Mouse (Mus musculus) megakaryocyte, adult 5-6 weeks (primary cell): ENCODE measurements around the gene Cntrob. TPM values are rescaled to one million over a fixed set of nuclear protein-coding genes. Genes with fewer than 3 reads are reported as not detected.

Experiments used
- ATAC-seq: 2 replicates; pipeline ENCODE4 v1.8.0; 2016; ENCODE audit warnings: mild to moderate bottlenecking, inconsistent platforms; ENCODE audit not compliant: poor library complexity, severe bottlenecking
- total RNA-seq, 2 experiments: library from RNA; stranded (forward) in 1 of 2; stranded (reverse) in 1 of 2; fragments of 153-499, 151-499 nt in 1 of 2; fragments of 221-1000, 200-1000 nt in 1 of 2; gene quantifications; 2 replicates each; pipeline versions ENCODE4 v1.2.3 to v1.2.4; 2015 to 2017

Gene Cntrob
- total RNA-seq, 2 experiments from 2014 or later, result 10.4 to 15.2 TPM

DNA sequence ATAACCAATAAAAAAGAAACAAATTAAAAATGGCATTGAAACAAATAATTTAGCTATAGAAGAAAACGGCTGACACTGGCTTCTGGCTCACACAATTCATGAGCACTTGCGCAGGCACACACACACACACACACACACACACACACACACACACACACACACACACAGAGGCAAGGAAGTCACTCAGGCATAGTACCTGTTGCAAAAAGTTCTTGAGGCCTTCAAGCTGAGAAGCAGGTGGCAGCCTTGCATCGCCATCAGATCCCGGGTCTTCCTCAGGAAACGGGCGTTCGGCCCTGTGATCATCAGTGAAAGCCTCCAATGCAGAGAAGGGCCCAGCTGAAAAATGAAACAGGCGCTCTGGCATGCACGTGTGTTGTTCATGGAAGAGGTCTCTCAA lies 18.3 kb downstream of the Cntrob start:
- no peak for ATAC-seq

GRCm38 (mm10) chr11:69302817-69303216 lies 20.8 kb downstream of the Cntrob start:
- no peak for ATAC-seq

DNA sequence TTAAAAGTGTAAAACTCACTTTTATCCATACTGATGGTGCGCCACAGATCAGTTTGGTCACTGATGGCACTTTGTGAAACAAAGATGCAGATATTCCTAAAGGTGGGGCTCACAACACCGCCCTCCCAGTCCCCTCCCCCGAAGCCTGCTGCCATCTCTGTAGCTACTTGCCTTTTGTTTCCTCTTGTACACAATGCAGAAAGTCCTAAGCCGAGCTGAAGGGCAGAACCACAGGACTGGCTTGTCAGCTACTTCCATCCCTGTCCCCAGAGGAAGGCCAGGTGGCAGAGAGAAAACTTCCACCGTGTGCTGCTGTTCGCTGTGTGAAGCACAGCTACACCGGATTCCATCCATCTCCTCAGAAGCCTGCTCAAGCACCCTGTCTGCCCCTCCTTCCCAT lies 25.3 kb downstream of the Cntrob start:
- no peak for ATAC-seq

- ATAC-seq, result no peak
These were observed 25.8 kb downstream of the Cntrob start for GRCm38 (mm10) chr11:69297799-69298198.

GRCm38 (mm10) chr11:69295286-69295685 lies 28.3 kb downstream of the Cntrob start:
- no peak for ATAC-seq

DNA sequence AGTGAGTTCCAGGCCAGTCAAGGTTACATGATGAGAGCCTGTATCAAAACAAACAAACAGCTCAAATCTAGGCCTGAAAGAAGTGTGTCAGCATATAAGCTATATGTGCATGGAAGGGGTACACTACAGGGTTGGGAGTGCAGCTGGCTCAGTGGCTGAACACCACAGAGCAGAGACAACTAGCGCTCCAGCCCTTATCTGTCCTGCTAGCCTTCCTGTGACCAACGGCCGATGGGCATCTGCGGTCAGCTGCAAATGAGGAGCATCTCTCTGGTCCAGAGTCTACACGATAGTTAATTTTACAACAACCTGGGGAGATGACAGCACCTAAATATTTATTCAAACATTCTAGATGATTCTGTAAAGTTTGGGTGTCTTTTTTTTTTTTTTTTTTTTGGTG lies 32.5 kb downstream of the Cntrob start:
- no peak for ATAC-seq

- ATAC-seq, result no peak
These were observed 46.3 kb downstream of the Cntrob start for GRCm38 (mm10) chr11:69277267-69277666.

DNA sequence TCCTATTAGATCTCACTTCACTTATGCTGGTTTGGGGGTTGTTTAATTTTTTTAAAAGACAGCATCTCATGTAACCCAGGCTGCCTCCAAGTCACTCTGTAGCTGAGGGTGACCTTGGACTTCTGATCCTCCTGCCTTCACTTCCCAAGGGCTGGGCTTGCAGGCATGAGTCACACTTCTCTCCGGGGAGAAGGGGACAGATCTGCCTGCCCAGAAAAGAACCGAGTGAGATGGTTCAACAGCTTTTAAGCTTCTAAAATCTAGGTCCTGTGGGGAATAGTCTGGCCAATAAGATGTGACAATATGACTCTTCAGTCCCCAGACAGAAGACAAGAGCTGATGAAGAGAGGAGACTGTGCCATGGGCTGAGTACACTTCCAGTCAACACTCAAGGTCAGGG lies 47.5 kb downstream of the Cntrob start:
- no peak for ATAC-seq

DNA sequence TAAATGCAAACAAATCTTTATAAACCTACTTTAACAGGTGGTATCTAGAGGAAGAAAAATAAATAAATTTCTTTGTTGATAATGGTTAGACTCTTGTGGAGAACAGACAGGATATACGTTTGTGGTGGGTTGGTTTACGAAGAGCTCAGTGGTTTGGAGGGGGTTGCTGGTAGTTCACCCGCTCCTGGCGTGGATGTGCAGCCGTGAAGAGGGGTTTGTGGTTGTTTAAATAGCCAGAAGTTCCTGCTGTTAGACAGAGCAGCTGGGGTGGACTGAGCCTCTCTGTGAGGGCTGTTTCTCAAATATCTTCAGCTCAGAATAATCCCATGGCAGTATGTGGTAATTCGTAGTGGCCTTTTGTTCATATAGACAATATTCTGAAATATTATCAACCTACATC lies 47.9 kb downstream of the Cntrob start:
- ATAC-seq, result no peak

DNA sequence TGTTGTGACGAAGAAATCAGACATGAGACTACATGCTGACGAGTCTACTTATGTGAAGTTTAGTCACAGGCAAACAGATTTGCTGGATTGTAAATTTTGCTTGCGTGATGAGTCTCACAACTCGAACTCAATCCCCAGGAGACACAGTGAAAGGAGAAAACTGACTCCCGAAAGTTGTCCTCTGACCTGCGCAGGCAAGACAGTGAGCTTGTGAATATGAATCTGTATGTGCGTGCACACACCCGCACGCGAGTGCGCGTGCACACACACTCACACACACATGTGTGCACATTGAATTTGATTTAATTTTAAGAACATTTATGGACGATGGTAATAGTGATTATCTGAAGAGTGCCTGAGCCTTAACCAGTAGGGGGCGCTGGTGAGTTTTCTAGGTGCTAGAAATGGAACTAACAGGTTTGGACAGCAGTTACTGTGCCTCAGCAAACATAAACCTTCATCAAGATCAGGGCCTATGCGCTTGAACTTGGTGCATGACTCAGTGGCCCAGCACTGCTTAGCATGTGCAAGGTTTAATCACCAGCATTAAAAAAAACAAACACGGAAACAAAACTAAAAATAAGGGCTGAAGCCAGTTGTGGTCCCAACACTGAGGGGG lies 51.3 kb downstream of the Cntrob start:
- peak; percentile 56 for ATAC-seq

GRCm38 (mm10) chr11:69269575-69269974 lies 54.0 kb downstream of the Cntrob start:
- peak; percentile 47; the same call in 1 of the 2 replicates for ATAC-seq

DNA sequence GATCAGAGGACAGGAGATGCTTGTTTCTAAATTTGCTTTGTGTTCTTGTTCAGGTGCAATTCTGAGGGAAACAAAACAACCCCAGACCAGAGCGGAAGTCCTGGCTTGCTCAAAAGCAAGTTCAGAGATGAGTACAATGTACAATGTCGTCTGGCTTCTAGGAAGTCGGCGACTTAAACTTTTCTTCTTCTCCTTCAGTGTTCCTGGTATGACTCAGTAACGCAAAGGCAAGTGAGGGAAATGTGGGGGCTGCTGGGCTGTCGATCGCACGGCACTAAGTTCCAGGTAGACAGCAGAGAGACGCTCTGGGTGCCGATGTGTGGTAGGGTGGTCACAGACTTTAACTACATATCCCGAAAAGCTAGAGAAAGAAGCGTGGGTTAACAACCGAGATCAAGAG lies 55.5 kb downstream of the Cntrob start:
- no peak for ATAC-seq

GRCm38 (mm10) chr11:69267341-69267740 lies 56.2 kb downstream of the Cntrob start:
- ATAC-seq, result no peak

DNA sequence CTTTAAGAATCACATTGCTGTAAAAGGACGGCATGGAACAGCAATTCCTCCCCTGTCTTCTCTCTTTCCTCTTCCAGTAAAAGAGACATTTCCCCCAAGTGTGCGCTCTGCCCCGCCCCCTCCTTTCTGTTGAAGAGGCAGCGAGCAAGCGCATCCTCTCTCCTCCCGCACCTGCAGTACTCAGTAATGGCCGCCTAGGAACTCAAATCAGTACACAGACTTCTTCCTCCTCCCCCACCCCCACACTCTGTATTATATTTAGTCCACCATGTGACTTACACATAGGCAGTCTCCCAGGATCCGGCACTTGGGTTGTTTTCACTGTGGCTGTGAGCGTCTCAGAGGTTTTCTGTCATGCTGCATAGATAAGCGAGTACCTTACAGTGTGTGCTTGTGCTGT lies 57.3 kb downstream of the Cntrob start:
- ATAC-seq, result no peak

- no peak for ATAC-seq
These were observed 58.2 kb downstream of the Cntrob start for GRCm38 (mm10) chr11:69265410-69265809.

DNA sequence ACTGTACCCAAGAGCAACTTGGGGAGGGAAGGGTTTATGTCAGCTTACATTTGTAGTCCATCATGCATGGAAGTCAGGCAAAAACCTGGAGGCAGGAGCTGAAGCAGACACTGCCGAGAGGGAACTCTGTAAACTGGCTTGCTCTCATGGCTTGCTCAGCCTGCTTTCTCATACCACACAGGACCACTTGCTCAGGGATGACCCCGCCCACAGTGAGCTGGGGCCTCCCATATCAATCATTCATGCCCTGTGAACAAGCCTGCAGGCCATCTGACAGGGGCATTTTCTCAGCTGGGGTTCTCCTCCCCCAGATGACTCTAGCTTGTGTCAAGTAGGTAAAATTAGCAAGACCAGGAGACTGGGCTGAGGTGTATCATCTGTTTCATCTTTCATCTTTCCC lies 59.3 kb downstream of the Cntrob start:
- ATAC-seq, result no peak

DNA sequence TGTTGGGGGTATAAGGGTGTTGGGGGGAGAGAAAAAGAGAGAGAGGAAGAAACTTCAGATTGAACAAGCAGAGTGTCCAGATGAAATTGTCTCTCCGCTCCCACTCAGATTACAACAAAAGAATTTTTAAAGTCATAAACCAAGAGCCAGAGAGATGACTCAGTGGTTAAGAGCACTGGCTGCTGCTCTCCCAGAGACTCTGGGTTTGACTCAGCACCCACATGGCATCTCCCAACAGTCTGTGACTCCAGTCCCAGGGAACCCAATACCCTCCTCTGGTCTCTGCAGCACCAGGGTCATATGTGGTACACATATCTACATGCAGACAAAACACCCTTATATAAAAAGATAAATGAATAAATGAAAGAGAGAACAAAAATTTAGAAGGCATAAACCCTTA lies 63.5 kb downstream of the Cntrob start:
- no peak for ATAC-seq

- peak; percentile 91 for ATAC-seq
These were observed 65.3 kb downstream of the Cntrob start for GRCm38 (mm10) chr11:69258287-69258686.

DNA sequence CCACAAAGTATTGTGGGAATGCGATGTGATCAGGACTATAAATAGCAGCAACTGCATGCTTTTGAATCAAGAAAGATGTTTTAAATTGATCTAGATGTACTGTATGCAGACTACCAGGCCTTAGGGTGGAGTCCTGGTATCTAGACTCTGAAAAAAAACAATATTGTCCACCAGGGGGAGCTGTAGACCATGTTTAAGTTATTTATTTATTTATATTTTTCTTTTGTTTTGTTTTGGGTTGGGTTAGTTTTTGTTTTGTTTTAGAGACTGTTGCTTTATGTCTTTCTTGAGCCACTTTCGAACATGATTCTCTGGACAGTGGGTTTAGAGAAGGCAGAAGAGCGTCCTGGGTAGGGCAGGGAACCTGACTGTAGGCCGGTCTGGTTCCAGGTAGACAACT lies 65.8 kb downstream of the Cntrob start:
- peak; percentile 70 for ATAC-seq

GRCm38 (mm10) chr11:69257072-69257471 lies 66.5 kb downstream of the Cntrob start:
- ATAC-seq, result no peak

DNA sequence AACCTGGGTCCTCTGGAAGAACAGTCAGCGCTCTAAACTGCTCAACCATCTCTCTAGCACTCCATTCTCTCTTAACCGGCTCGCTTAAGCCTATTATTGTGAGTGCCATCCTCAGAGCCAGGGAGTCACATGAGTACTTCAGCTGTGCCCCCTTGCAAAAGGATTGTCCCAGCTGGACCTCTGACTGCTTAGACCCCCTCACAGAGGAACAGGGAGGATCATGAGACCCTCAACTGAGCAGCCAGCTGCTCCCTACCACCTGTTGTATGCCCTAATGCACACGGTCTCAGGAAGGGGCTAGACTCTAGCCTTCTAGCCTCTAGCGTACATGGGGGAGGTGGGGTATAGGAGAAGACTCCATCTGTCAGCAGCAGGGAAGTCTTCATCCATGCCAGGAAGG lies 68.8 kb downstream of the Cntrob start:
- no peak for ATAC-seq

DNA sequence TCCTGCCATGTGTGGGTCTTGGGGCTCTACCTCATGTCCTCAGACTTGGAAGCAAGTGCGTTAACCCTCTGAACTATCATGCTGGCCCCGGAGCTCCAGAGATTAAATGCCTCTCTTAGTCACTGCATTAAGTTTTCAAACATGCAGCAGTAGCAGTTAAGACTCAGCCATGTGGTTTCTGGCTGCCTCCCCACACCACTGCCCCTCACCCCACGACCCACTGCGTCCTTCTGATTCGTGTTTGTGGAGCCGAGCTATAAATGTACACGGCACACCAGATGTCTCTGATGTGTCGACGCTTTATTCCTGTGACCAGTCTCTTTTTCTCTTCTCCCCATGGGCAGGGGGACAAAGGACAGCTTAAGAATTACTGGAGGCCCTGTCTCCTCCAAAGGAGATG lies 70.4 kb downstream of the Cntrob start:
- ATAC-seq, result no peak

DNA sequence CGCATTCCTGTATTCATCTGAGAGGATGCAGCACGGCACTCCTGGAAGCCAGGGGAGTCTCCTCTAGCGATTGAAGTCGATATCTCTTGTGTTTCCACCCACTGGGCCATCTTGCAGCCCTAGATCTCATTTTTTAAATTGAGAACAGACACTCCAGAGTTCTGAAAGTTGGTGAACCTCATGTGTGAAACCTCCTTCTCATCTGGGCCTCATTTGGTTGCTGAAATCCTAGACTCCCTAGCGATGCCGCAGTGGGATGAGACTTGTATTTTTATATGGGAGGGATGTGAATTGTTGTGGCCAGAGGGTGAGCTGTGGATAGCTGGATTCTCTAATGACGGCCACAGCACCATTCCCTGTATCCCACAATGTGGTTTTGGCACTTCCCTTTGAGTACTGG lies 71.6 kb downstream of the Cntrob start:
- no peak for ATAC-seq
